Mouse (Mus musculus): ENCODE measurements at regions not wholly inside any gene's neighbourhood (a gene's known extent, or its start where the extent isn't known, plus 50 kb on each side); places are given as distances from the start of the nearest gene placed in this dataset.

DNA sequence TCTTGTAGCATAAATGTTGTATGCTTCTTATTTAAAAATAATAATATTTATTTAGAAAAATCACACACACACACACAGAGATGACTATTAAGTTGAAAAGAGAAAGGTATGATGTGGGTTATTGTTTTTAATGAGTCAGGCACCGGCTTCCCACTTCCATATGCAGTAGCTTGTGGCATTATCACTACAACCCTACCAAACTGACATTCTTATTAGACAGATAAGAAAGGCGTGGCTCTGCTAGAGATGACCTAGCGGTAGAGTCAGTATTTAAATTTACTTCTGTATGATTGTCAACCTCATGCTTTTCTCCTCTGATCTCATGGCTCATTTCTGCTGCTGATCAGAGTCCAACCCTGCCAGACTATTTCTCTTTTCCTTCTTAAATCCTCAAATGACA lies 260.9 kb downstream of the Icos start:
- no peak for ATAC-seq (ENCODE audit: insufficient number of reproducible peaks, low FRiP score, low TSS enrichment)

GRCm38 (mm10) chr1:61257561-61257960 lies 279.8 kb downstream of the Icos start:
- no peak for ATAC-seq (ENCODE audit: insufficient number of reproducible peaks, low FRiP score, low TSS enrichment)

DNA sequence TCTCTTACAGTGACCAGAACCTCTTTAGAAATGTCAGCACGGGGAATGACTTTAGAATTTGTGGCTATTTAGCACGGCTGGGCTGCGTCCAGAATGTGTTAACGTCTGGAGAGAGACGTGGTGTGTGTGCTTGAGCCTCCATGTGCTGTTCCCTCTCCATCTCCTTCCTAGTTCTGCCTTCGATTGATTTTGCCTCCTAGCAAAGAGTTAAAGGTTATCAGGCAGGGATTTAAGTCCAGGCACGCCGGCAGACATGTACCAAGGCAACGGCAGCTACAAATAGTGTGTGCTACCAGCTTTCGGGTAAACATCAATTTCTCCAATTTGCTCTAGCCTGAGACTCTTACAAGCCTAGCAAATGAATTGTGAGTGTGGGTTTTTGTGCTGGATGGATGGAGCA lies 285.7 kb downstream of the Icos start:
- no peak for ATAC-seq (ENCODE audit: insufficient number of reproducible peaks, low FRiP score, low TSS enrichment)

GRCm38 (mm10) chr1:61265706-61266127 lies 288.0 kb downstream of the Icos start:
- no peak for ATAC-seq (ENCODE audit: insufficient number of reproducible peaks, low FRiP score, low TSS enrichment)

- no peak for ATAC-seq (ENCODE audit: insufficient number of reproducible peaks, low FRiP score, low TSS enrichment)
Measured at GRCm38 (mm10) chr1:61273843-61274242, 296.1 kb downstream of the Icos start.

GRCm38 (mm10) chr1:61274244-61274643 lies 296.5 kb downstream of the Icos start:
- no peak for ATAC-seq (ENCODE audit: insufficient number of reproducible peaks, low FRiP score, low TSS enrichment)

DNA sequence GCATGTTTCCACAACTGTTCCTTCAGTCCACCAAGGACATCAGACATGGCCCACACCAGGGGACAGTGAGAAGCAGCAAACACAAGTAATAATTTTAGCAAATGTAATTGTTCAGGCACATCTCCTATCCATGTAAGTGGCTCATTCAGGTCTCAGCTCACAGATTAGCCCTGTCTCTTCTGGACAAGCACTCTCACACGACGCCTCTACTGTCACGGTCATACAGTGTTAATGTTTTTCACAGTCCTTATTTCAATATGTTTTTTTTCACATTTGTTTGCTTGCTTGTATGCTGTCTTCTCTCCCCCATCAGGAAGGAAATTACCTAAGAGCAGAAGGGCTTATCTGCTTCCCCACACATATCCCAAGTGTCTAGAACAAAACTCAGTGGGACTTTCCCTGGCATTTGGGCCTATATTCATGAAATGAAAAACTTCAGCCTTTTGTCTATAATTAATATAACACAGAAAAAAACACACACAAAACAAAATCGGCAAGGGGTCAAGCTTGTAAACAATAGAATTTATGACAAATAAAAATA lies 299.5 kb downstream of the Icos start:
- no peak for ATAC-seq (ENCODE audit: insufficient number of reproducible peaks, low FRiP score, low TSS enrichment)

DNA sequence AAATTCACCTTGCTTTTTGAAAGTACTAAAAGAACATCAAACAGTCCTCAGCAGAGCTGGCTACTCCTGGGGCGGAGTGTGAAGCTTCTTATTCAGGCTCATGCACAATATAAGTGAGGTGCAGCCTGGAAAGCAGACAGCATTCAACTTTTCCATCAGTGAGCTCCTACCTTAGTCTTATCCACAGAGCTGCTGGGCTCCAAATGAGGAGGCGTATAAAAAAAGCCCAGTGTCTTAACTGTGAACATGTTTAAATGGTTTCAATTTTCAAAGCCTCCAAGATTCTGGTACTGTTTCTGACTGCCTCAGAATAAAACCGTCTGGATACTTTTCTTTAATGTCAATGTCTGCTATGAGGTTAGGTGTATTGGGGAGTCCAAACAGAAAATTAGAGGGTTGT lies 310.5 kb downstream of the Icos start:
- ATAC-seq (ENCODE audit: insufficient number of reproducible peaks, low FRiP score, low TSS enrichment) = no peak

DNA sequence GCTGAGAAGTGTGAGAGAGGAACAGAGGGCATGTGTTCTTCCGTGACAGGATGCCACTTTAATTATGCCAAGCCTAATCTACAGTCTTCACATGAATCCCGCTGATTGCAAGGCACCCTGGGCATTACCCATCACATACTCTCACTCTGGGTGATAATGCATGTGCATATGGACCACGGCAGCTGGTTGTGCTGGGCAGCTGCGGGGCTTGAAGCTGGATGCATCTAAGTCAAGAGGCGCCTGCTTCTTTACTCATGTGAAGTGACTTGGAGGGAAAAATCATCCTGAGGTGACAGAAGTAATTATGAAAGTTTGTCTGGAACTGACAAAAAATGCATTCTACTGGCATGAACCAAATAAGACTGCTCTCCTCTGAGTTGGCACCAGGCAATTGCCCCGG lies 311.2 kb downstream of the Icos start:
- ATAC-seq (ENCODE audit: insufficient number of reproducible peaks, low FRiP score, low TSS enrichment) = no peak

DNA sequence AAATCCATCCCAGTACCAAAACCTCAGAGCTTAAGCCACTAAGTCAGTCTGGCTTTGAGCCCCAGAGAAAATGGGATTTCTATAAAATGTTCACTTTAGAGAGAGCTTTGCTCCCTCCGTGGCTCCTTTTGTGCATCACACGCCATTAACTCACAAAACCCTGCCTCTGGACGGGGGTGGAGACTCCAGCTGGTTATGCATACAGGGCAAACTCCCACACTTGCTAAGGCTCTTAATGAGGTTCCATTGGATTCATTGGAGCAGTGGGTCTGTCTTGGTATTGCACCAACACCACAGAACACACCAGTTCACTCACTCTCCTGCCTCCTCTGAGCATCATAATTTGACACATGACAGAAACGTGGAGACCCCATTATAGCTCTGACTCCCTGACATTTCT lies 311.8 kb downstream of the Icos start:
- ATAC-seq (ENCODE audit: insufficient number of reproducible peaks, low FRiP score, low TSS enrichment) = no peak

- no peak for ATAC-seq (ENCODE audit: insufficient number of reproducible peaks, low FRiP score, low TSS enrichment)
Measured at GRCm38 (mm10) chr1:61293106-61293505, 315.4 kb downstream of the Icos start.

- ATAC-seq (ENCODE audit: insufficient number of reproducible peaks, low FRiP score, low TSS enrichment) = no peak
Measured at GRCm38 (mm10) chr1:61295219-61295618, 317.5 kb downstream of the Icos start.

DNA sequence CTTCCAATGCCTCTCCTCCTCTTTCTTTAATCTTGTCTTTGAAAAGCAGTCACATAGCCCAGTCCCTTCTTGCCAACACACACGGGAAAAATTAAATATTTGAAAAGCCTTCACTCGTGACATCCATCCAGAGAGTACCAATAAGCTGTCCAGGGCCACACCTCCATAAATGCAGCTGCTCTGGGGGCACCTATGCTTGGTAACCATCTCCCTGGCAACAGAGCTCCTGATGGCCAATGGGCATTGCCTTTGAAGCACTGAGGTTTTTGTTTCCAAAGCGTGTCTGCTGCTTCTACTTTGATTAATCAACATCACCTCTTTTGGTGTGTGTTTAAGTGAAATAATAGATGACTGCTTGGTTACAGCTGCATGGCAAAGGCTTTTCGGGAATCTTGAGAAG lies 319.1 kb downstream of the Icos start:
- no peak for ATAC-seq (ENCODE audit: insufficient number of reproducible peaks, low FRiP score, low TSS enrichment)

DNA sequence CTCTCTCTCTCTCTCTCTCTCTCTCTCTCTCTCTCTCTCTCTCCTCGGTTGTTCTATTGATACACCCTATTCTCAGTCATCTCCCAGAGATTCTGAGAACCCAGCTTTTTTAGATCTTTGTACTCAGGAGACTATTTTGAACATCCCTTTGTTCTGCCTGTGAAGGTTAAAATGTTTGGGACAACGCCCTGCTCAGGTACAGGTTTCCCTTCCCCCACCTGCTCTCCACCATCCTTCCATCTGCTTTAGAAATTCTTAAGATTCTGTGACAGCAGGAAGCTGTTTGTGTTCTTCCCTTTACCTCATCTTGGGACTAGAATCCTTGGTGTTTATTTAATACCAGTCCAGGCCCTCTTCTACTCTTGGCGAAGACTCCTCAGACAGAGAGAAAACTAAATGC lies 319.6 kb downstream of the Icos start:
- ATAC-seq (ENCODE audit: insufficient number of reproducible peaks, low FRiP score, low TSS enrichment) = no peak

DNA sequence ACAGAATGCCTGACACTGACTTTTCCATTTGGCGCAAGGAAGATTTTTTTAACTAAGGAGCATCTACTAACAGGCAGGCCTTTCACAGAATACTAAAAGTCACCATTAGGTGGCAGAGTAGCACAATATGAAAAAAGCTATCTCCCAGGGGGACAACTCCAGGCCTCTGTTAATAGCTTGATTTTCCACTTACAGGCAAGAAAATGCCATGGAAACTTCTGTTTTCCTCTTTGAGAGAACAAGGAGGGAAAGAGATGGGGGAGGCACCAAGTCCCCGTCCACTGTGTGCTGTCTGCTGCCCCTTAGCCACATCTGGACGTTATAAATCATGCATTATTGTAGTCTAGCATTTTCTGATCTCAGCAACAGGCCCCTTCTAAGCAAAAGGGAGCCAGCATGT lies 320.3 kb downstream of the Icos start:
- ATAC-seq (ENCODE audit: insufficient number of reproducible peaks, low FRiP score, low TSS enrichment) = peak; percentile 49; the same call in 1 of the 2 replicates

- ATAC-seq (ENCODE audit: insufficient number of reproducible peaks, low FRiP score, low TSS enrichment) = no peak
Measured at GRCm38 (mm10) chr1:61298779-61299178, 321.1 kb downstream of the Icos start.

GRCm38 (mm10) chr1:61300491-61300890 lies 322.8 kb downstream of the Icos start:
- no peak for ATAC-seq (ENCODE audit: insufficient number of reproducible peaks, low FRiP score, low TSS enrichment)

DNA sequence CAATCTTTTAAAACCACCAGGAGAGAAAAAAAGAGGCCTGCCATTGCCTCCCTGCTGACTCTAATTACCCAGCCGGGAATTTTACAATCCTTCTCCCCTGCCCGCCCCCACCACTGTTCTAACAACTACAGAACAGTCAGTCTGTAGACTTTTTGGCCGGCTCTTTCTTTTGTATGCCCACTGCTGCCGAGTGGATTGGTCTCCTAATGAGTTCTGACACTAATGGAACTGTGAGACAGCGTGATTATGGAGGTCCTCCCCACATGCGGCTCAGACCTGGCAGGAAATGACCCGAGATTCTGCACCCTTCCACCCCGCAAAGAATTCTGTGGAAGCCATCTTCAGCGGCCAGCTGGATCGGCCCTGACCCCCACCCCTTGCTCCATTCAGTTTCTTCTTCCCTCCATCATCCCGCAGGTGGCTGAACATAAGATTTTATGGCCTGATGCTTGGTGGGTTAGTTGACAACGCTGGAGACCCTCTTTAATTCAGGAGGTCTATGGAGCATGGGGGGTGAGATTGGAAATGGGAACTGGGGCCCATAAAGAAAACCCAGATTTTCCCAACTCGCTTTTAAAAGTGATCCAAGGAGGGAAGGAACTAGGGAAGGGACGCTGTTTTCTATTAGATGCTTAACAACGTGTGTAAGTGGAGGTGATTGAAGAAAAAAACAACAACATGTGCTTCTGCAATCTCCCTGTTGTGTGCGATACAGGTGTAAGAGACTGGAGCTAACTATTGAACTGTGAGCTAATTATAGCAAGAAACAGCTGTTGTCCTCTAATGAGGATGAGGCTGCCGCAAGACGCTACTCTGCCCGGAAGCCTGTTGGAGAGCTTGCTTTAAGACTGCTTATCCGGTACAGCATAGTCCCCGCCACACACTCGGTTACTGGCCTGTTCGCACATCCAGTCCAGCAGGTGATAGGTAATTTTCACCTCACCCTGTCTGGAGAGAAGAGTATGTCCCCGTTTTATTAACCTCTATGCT lies 323.6 kb downstream of the Icos start:
- ATAC-seq (ENCODE audit: insufficient number of reproducible peaks, low FRiP score, low TSS enrichment) = no peak

DNA sequence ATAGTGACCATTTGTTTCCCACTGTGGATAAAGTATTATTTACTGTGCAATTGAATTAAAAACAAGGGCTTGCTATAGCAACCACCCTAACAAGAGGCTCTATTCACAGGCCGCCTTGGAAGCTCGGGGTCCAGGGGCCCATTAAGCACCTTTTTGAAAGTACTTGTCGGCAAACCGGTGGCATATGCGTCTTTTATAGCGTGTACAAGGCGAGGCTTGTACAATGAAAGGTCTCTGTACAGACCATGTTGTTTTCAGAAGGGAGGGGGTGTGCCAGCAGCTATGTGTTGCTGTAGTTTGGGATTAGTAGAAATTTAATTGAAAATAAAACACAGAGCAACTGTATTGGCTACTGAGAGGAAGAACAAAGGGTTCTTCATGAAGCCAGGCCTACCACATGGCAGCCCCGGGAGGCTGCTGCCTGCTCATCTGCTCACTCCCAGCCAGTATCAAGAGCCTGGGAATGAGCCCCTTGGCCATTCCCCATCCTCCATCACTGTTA lies 324.9 kb downstream of the Icos start:
- no peak for ATAC-seq (ENCODE audit: insufficient number of reproducible peaks, low FRiP score, low TSS enrichment)

- no peak for ATAC-seq (ENCODE audit: insufficient number of reproducible peaks, low FRiP score, low TSS enrichment)
Measured at GRCm38 (mm10) chr1:61306296-61306695, 328.6 kb downstream of the Icos start.

DNA sequence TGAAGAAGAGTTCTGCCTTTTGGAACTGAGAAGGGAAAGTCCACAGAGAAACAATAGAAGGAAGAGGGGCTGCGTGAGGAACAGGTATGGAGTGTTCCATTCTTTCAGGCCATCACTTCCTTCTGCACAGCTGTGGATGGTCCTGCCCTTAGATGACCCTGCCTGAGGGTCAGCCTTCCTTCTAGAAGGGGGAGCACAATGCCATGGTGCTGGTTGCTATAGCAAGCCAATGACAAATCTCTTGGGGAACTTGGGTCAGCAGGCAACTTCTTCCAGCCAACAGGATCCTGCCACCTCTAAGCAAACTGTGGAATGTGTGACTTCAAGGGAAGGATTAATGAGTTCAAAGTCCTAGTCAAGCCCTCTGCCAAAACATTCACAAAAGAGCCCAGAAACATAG lies 329.1 kb upstream of the Pard3b start:
- no peak for ATAC-seq (ENCODE audit: insufficient number of reproducible peaks, low FRiP score, low TSS enrichment)

Measured in cerebellum, adult (tissue).